Mouse (Mus musculus) midbrain, embryonic 14.5 days (tissue): ENCODE results near the gene Zfp1. TPM values are rescaled to one million over a fixed set of nuclear protein-coding genes. Genes with fewer than 3 reads are reported as not detected.

ENCODE experiments used
- ATAC-seq: fragments of 200-750 bp; cut with Nextera tagmentation; 2 replicates; pipeline ENCODE4 v1.8.0; 2017; ENCODE audit warnings: moderate number of reproducible peaks, moderate library complexity; ENCODE audit not compliant: low FRiP score, low TSS enrichment
- DNase-seq: peaks from one replicate; pipeline ENCODE4 v3.0.0-alpha.2; 2015
- H3K27ac ChIP-seq: fragments of 300-500 bp; sonication (generic); replicated peaks from 2 replicates; pipeline ENCODE4 v1.5.1; 2014; ENCODE audit warnings: mild to moderate bottlenecking, low read depth, low read length, moderate library complexity
- H3K27me3 ChIP-seq: fragments of 300-500 bp; sonication (generic); 2 replicates; pipeline ENCODE4 v1.6.1; 2014; ENCODE audit warnings: low read length, control low read depth, mixed read lengths; ENCODE audit not compliant: control insufficient read depth, insufficient read depth
- H3K36me3 ChIP-seq: fragments of 300-500 bp; sonication (generic); 2 replicates; pipeline ENCODE4 v1.6.1; 2014; ENCODE audit warnings: low read length, control low read depth; ENCODE audit not compliant: control insufficient read depth, insufficient read depth
- H3K4me1 ChIP-seq: fragments of 300-500 bp; sonication (generic); 2 replicates; pipeline ENCODE4 v1.6.1; 2014; ENCODE audit warnings: mild to moderate bottlenecking, antibody characterized with exemption, low read length, control low read depth; ENCODE audit not compliant: control insufficient read depth, insufficient read depth
- H3K4me2 ChIP-seq: fragments of 300-500 bp; sonication (generic); 2 replicates; pipeline ENCODE4 v1.6.1; 2014; ENCODE audit warnings: mild to moderate bottlenecking, low read length, moderate library complexity
- H3K4me3 ChIP-seq: fragments of 300-500 bp; sonication (generic); replicated peaks from 2 replicates; pipeline ENCODE4 v1.5.1; 2014; ENCODE audit warnings: low read depth, low read length
- H3K9ac ChIP-seq: fragments of 300-500 bp; sonication (generic); replicated peaks from 2 replicates; pipeline ENCODE4 v1.6.1; 2014; ENCODE audit warnings: mild to moderate bottlenecking, low read length, moderate library complexity
- H3K9me3 ChIP-seq: fragments of 300-500 bp; sonication (generic); 2 replicates; pipeline ENCODE4 v1.6.1; 2016; ENCODE audit warnings: low read length, control low read depth, mixed read lengths; ENCODE audit not compliant: control insufficient read depth
- WGBS: fragments of 180-500 bp; shearing (Covaris S2); extraction: QIAGEN DNeasy Blood & Tissue Kit; methylation state at CpG from one replicate; pipeline ENCODE4 v1.1.7; 2014; 5-methylcytosine and 5-hydroxymethylcytosine counted together
- polyA plus RNA-seq: library from polyadenylated mRNA; unstranded; fragments of >200 nt; fragmentation: Nextera tagmentation; extraction: Ambion mirVana; gene quantifications from 2 replicates; pipeline ENCODE4 v1.2.1, GENCODE M21; 2014

Gene Zfp1
- polyA plus RNA-seq, 1 experiment from 2014 or later, result 33.8 TPM

- ATAC-seq (no peak), DNase-seq (no peak)
- H3K9ac ChIP-seq, result no peak overlapping the region
- peaks cover 9% of the 10 kb centered on the region for H3K36me3 ChIP-seq
- no peaks in the 10 kb centered on the region for H3K9me3 ChIP-seq
- 79% methylated on average over 8 of the region's 8 CpGs for WGBS
- H3K4me1 ChIP-seq, result no peaks in the 10 kb centered on the region
- no peak overlapping the region for H3K27ac ChIP-seq
- H3K27me3 ChIP-seq, result no peaks in the 10 kb centered on the region
- no peak overlapping the region for H3K4me3 ChIP-seq
- H3K4me2 ChIP-seq, result no peak overlapping the region
These were observed 33.0 kb downstream of the Zfp1 start for GRCm38 (mm10) chr8:111676237-111676636.

GRCm38 (mm10) chr8:111678111-111678510 lies 34.9 kb downstream of the Zfp1 start:
- Histone ChIP-seq H3K27ac (no peak overlapping the region), H3K4me1 (no peaks in the 10 kb centered on the region), H3K4me2 (no peak overlapping the region), H3K9ac (no peak overlapping the region), H3K27me3 (no peaks in the 10 kb centered on the region), H3K4me3 (no peak overlapping the region), H3K9me3 (no peaks in the 10 kb centered on the region), H3K36me3 (no peaks in the 10 kb centered on the region)
- DNase-seq, result peak; percentile 87
- no peak; the same call in 1 of the 2 replicates for ATAC-seq
- 31% methylated on average over 3 of the region's 3 CpGs for WGBS

- Histone ChIP-seq H3K27ac (no peak overlapping the region), H3K9me3 (no peaks in the 10 kb centered on the region), H3K36me3 (no peaks in the 10 kb centered on the region), H3K4me1 (no peaks in the 10 kb centered on the region), H3K4me3 (no peak overlapping the region), H3K27me3 (no peaks in the 10 kb centered on the region), H3K9ac (no peak overlapping the region), H3K4me2 (no peak overlapping the region)
- 92% methylated on average over 7 of the region's 7 CpGs for WGBS
- DNase-seq (no peak), ATAC-seq (no peak)
These were observed 35.6 kb downstream of the Zfp1 start for GRCm38 (mm10) chr8:111678848-111679247.

- H3K27me3 ChIP-seq, result no peaks in the 10 kb centered on the region
- H3K9me3 ChIP-seq, result no peaks in the 10 kb centered on the region
- H3K4me3 ChIP-seq, result no peak overlapping the region
- no peak overlapping the region for H3K9ac ChIP-seq
- DNase-seq (peak; percentile 35), ATAC-seq (no peak)
- H3K36me3 ChIP-seq, result no peaks in the 10 kb centered on the region
- H3K4me2 ChIP-seq, result no peak overlapping the region
- no peak overlapping the region for H3K27ac ChIP-seq
- no peaks in the 10 kb centered on the region for H3K4me1 ChIP-seq
- WGBS, result 41% methylated on average over 17 of the region's 17 CpGs
These were observed 37.3 kb downstream of the Zfp1 start for GRCm38 (mm10) chr8:111680423-111681028.

- Histone ChIP-seq H3K4me3 (no peak overlapping the region), H3K4me2 (no peak overlapping the region), H3K27me3 (no peaks in the 10 kb centered on the region), H3K9ac (no peak overlapping the region), H3K4me1 (no peaks in the 10 kb centered on the region), H3K9me3 (no peaks in the 10 kb centered on the region), H3K27ac (no peak overlapping the region), H3K36me3 (no peaks in the 10 kb centered on the region)
- DNase-seq (peak; percentile 25), ATAC-seq (no peak)
- 58% methylated on average over 11 of the region's 11 CpGs for WGBS
These were observed 38.0 kb downstream of the Zfp1 start for GRCm38 (mm10) chr8:111681153-111681552.

GRCm38 (mm10) chr8:111682521-111682920 lies 39.3 kb downstream of the Zfp1 start:
- H3K27ac ChIP-seq, result no peak overlapping the region
- no peaks in the 10 kb centered on the region for H3K36me3 ChIP-seq

GRCm38 (mm10) chr8:111686881-111687280 lies 43.7 kb downstream of the Zfp1 start:
- H3K4me1 ChIP-seq, result no peaks in the 10 kb centered on the region
- WGBS, result 86% methylated on average over 13 of the region's 13 CpGs
- H3K4me3 ChIP-seq, result no peak overlapping the region
- H3K27me3 ChIP-seq, result no peaks in the 10 kb centered on the region
- DNase-seq (no peak), ATAC-seq (no peak)
- no peak overlapping the region for H3K9ac ChIP-seq
- no peak overlapping the region for H3K27ac ChIP-seq
- H3K4me2 ChIP-seq, result no peak overlapping the region
- no peaks in the 10 kb centered on the region for H3K9me3 ChIP-seq
- H3K36me3 ChIP-seq, result no peaks in the 10 kb centered on the region

More at GRCm38 (mm10) chr8:111682521-111682920, 39.3 kb downstream of the Zfp1 start:
- no peak for DNase-seq
- H3K4me2 ChIP-seq, result no peak overlapping the region
- no peaks in the 10 kb centered on the region for H3K27me3 ChIP-seq
- H3K4me3 ChIP-seq, result no peak overlapping the region
- H3K9ac ChIP-seq, result no peak overlapping the region
- no peaks in the 10 kb centered on the region for H3K4me1 ChIP-seq
- no peaks in the 10 kb centered on the region for H3K9me3 ChIP-seq
- ATAC-seq, result no peak
- 36% methylated on average over 9 of the region's 9 CpGs for WGBS

- 81% methylated on average over 2 of the region's 2 CpGs for WGBS
- Histone ChIP-seq H3K36me3 (no peaks in the 10 kb centered on the region), H3K9me3 (no peaks in the 10 kb centered on the region), H3K9ac (no peak within 1 kb of the TSS), H3K4me3 (no peak within 1 kb of the TSS), H3K27ac (no peak within 1 kb of the TSS), H3K4me2 (no peak within 1 kb of the TSS), H3K4me1 (no peaks in the 10 kb centered on the region), H3K27me3 (no peaks in the 10 kb centered on the region)
- ATAC-seq, result no peak
- DNase-seq, result no peak
These were observed 47.8 kb downstream of the Zfp1 start, which contains the start of gene Ctrb1 for GRCm38 (mm10) chr8:111690960-111691445. Gene Ctrb1, minus strand, starts transcription at chr8:111691010.

- Histone ChIP-seq H3K27ac (no peak overlapping the region), H3K27me3 (no peaks in the 10 kb centered on the region), H3K4me3 (no peak overlapping the region), H3K36me3 (no peaks in the 10 kb centered on the region), H3K9me3 (no peaks in the 10 kb centered on the region), H3K4me2 (no peak overlapping the region), H3K9ac (no peak overlapping the region), H3K4me1 (no peaks in the 10 kb centered on the region)
- ATAC-seq (no peak), DNase-seq (no peak)
- WGBS, result 82% methylated on average over 6 of the region's 6 CpGs
These were observed 50.1 kb downstream of the Zfp1 start for GRCm38 (mm10) chr8:111693261-111693741.
